Mouse (Mus musculus): ENCODE results near the gene Olfr1055.

DNA sequence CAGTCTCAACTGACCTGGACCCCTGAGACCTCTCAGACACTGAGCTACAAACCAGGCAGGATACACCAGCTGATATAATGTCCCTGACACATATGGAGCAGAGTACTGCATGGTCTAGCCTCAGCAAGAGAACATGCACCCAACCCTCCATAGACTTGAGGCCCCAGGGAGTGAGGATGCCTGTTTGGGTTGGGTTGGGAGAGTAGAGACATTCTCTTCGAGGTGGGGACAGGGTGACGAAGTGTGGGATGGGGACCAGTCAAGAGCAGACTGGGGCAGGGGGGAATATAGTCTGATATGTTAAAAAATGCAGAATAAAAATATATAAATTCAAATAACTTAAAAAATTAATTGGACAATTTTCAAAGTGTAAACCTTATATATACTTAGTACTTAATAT, 45.0 kb upstream of the Olfr1055 start:
- TF ChIP-seq TAL1 (IDR thresholded peaks at IDR 0.05; ENCODE audit: low read length) (no peak), GATA1 (IDR thresholded peaks at IDR 0.05; ENCODE audit: low read length) (no peak)

Data from erythroblast, embryonic 14.5 days (primary cell).